13 mouse cellular contexts compared by ENCODE assay signal in the genomic region with DNA sequence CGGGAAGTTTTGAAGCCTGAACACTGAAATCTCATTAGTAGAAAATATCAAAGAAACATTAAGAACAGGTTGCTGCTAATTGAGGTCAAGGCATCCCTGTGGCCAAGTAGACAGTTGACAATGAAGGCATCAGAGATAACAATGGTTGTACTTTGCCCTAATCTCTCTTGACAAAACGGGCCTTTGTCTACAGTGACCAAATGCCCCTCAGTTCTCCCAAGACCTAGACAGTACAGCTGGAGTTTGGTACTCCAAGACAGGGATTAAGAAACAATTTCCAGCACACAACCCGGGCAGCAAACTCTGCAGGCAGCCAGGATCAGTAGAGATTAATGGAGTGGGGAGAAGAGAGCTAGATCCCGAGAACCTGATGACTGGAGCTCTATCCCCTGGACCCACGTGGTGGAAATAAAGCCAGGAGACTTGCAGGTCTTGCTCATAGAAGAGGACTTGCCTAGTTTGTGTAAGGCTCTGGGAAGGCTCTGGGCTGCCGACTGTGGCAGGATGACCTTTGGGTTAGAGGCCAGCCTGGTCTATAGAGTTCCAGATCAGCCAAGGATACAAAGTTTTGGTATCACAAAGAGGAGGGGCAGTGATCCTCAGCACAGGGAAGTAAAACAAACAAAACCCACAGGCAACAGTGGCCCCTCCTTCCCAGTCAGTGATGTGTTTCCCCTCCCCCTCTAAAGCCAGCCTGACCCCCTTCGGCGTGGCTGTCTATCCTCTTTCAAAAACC. TPM values are rescaled to one million over a fixed set of nuclear protein-coding genes. Genes with fewer than 3 reads are reported as not detected.
DNase-seq lines count a peak whose midpoint lies in the region; ATAC-seq and TF ChIP-seq lines count a peak whose summit lies in the region.
"Had no signal": no experiment of that assay in that cellular context is flagged by ENCODE, and none has a peak within 500 bp of the region (broad histone marks: within the 10 kb centered on the region; RNA-seq: fewer than 3 reads in every experiment).

No protein-coding gene starts in this region.

- WGBS in neural tube, embryonic 13.5 days, result 20% methylated on average over 8 of the region's 8 CpGs
- WGBS in embryonic facial prominence, embryonic 15.5 days, result 24% methylated on average over 8 of the region's 8 CpGs
- WGBS in stomach, postnatal 0 days, result 10% methylated on average over 8 of the region's 8 CpGs

- no peak for DNase-seq in neural tube, embryonic 10.5 days (ENCODE audit: extremely low spot score, low spot score)
- DNase-seq in liver, result peak; percentile 6
- no peak for DNase-seq in stomach, postnatal 0 days (ENCODE audit: low spot score)
- DNase-seq in adrenal gland, postnatal 36 days, result no peak
- no peak for DNase-seq in urinary bladder, postnatal 25 days (ENCODE audit: low spot score)
- no peak for DNase-seq in T-cell, adult 2 months (ENCODE audit: low spot score)
- DNase-seq: left cerebral cortex, postnatal 4 days; midbrain, embryonic 14.5 days had no signal

- no peaks in the 10 kb centered on the region for H3K36me3 ChIP-seq in neural tube, embryonic 13.5 days
- no peaks in the 10 kb centered on the region for H3K36me3 ChIP-seq in embryonic facial prominence, embryonic 15.5 days
- H3K36me3 ChIP-seq in stomach, postnatal 0 days (ENCODE audit: control insufficient read depth, insufficient read depth, low read length), result no peaks in the 10 kb centered on the region
- H3K36me3 ChIP-seq: embryonic facial prominence, embryonic 12.5 days; hindbrain, embryonic 15.5 days had no signal

- H3K9ac ChIP-seq in neural tube, embryonic 13.5 days, result no peak overlapping the region
- H3K9ac ChIP-seq in embryonic facial prominence, embryonic 15.5 days, result no peak overlapping the region
- H3K9ac ChIP-seq in stomach, postnatal 0 days (ENCODE audit: low read length), result no peak overlapping the region
- H3K9ac ChIP-seq: embryonic facial prominence, embryonic 12.5 days; hindbrain, embryonic 15.5 days had no signal

- TF ChIP-seq EP300 in stomach, postnatal 0 days (optimal IDR thresholded peaks at IDR 0.05), result no peak

- no peak for TF ChIP-seq CTCF in stomach, postnatal 0 days (IDR thresholded peaks at IDR 0.05; ENCODE audit: low read depth)

- H3K9me3 ChIP-seq in neural tube, embryonic 13.5 days, result no peaks in the 10 kb centered on the region
- no peaks in the 10 kb centered on the region for H3K9me3 ChIP-seq in embryonic facial prominence, embryonic 15.5 days (replicated peaks)
- no peaks in the 10 kb centered on the region for H3K9me3 ChIP-seq in stomach, postnatal 0 days (ENCODE audit: control insufficient read depth, low read length)
- H3K9me3 ChIP-seq: hindbrain, embryonic 15.5 days had no signal

- H3K4me3 ChIP-seq in neural tube, embryonic 13.5 days, result no peak overlapping the region
- no peak overlapping the region for H3K4me3 ChIP-seq in embryonic facial prominence, embryonic 15.5 days (replicated peaks)
- no peak overlapping the region for H3K4me3 ChIP-seq in stomach, postnatal 0 days (ENCODE audit: low read depth, low read length)
- H3K4me3 ChIP-seq: embryonic facial prominence, embryonic 12.5 days; hindbrain, embryonic 15.5 days had no signal

- no peak overlapping the region for H3K4me2 ChIP-seq in neural tube, embryonic 13.5 days
- no peak overlapping the region for H3K4me2 ChIP-seq in embryonic facial prominence, embryonic 15.5 days (replicated peaks)
- H3K4me2 ChIP-seq in stomach, postnatal 0 days (replicated peaks; ENCODE audit: low read depth), result no peak overlapping the region
- H3K4me2 ChIP-seq: embryonic facial prominence, embryonic 12.5 days; hindbrain, embryonic 15.5 days had no signal

- H3K4me1 ChIP-seq in neural tube, embryonic 13.5 days (replicated peaks), result peaks cover 43% of the 10 kb centered on the region
- peaks cover 15% of the 10 kb centered on the region for H3K4me1 ChIP-seq in embryonic facial prominence, embryonic 15.5 days
- no peaks in the 10 kb centered on the region for H3K4me1 ChIP-seq in stomach, postnatal 0 days (replicated peaks; ENCODE audit: control insufficient read depth, insufficient read depth)

- ATAC-seq in neural tube, embryonic 13.5 days (ENCODE audit: low read depth), result no peak
- no peak for ATAC-seq in embryonic facial prominence, embryonic 15.5 days (ENCODE audit: insufficient number of reproducible peaks, low FRiP score, low TSS enrichment, low read depth)
- ATAC-seq in stomach, postnatal 0 days (ENCODE audit: low FRiP score, low TSS enrichment), result no peak
- ATAC-seq: Patski had no signal

- no peaks in the 10 kb centered on the region for H3K27me3 ChIP-seq in neural tube, embryonic 13.5 days
- no peaks in the 10 kb centered on the region for H3K27me3 ChIP-seq in embryonic facial prominence, embryonic 15.5 days
- H3K27me3 ChIP-seq in stomach, postnatal 0 days (ENCODE audit: control insufficient read depth, insufficient read depth, low read length), result no peaks in the 10 kb centered on the region
- H3K27me3 ChIP-seq: embryonic facial prominence, embryonic 12.5 days; hindbrain, embryonic 15.5 days; Patski had no signal

- 0 out of 2 replicates have a peak overlapping the region, but pooled peaks have one; percentile 46 for H3K27ac ChIP-seq in neural tube, embryonic 13.5 days (replicated peaks)
- peak overlapping the region; percentile 78 for H3K27ac ChIP-seq in embryonic facial prominence, embryonic 15.5 days (replicated peaks)
- H3K27ac ChIP-seq in stomach, postnatal 0 days (replicated peaks), result peak overlapping the region; percentile 71
- H3K27ac ChIP-seq: embryonic facial prominence, embryonic 12.5 days; hindbrain, embryonic 15.5 days had no signal

RNA-seq across cellular contexts. Expression of a gene that starts 51.1 kb away (rescaled TPM):
- 8.6 and 10.0 TPM in 2 replicates for polyA plus RNA-seq in neural tube, embryonic 13.5 days (2015; fragmentation: Nextera tagmentation; extraction: Ambion mirVana)
- polyA plus RNA-seq in embryonic facial prominence, embryonic 15.5 days (2015; fragmentation: Nextera tagmentation; extraction: Ambion mirVana), result 7.9 and 8.5 TPM in 2 replicates
- 2.4 and 2.7 TPM in 2 replicates for polyA plus RNA-seq in stomach, postnatal 0 days (2015; fragmentation: Nextera tagmentation; extraction: Ambion mirVana)
- total RNA-seq in adrenal gland, postnatal 36 days (2021), result 10 to 100 TPM; 25.1 to 31.1 TPM
